Mouse (Mus musculus): ENCODE data around the gene Riox1. TPM values are rescaled to one million over a fixed set of nuclear protein-coding genes. Genes with fewer than 3 reads are reported as not detected.
"Not testable (repeated sequence)": the region's sequence is repeated elsewhere in the genome, so short reads cannot be mapped to it uniquely, and the experiment has no call there.

The Riox1 gene
- polyA plus RNA-seq, 1 experiment from 2014 or later = 14.2 TPM

- Histone ChIP-seq H3K9me3 (no peaks in the 10 kb centered on the region), H3K4me2 (no peak overlapping the region), H3K4me3 (no peak overlapping the region), H3K27me3 (no peaks in the 10 kb centered on the region), H3K36me3 (no peaks in the 10 kb centered on the region), H3K27ac (0 out of 2 replicates have a peak overlapping the region, but pooled peaks have one; percentile 1), H3K4me1 (peaks cover 32% of the 10 kb centered on the region), H3K9ac (no peak overlapping the region)
- no peak for ATAC-seq (ENCODE audit: borderline replicate concordance, extremely low read depth, low FRiP score, low TSS enrichment)
- WGBS = 34% methylated on average over 2 of the region's 2 CpGs
These were observed 24.3 kb upstream of the Riox1 start for GRCm38 (mm10) chr12:83926061-83926460.

- Histone ChIP-seq H3K27me3 (no peaks in the 10 kb centered on the region), H3K27ac (no peak overlapping the region; the same call in 1 of the 2 replicates), H3K9me3 (no peaks in the 10 kb centered on the region), H3K4me1 (peaks cover 30% of the 10 kb centered on the region), H3K4me2 (no peak overlapping the region), H3K9ac (no peak overlapping the region), H3K36me3 (no peaks in the 10 kb centered on the region), H3K4me3 (no peak overlapping the region)
- WGBS = 57% methylated on average over 4 of the region's 4 CpGs
- ATAC-seq (ENCODE audit: borderline replicate concordance, extremely low read depth, low FRiP score, low TSS enrichment) = no peak
These were observed 22.7 kb upstream of the Riox1 start for GRCm38 (mm10) chr12:83927747-83928146.

DNA sequence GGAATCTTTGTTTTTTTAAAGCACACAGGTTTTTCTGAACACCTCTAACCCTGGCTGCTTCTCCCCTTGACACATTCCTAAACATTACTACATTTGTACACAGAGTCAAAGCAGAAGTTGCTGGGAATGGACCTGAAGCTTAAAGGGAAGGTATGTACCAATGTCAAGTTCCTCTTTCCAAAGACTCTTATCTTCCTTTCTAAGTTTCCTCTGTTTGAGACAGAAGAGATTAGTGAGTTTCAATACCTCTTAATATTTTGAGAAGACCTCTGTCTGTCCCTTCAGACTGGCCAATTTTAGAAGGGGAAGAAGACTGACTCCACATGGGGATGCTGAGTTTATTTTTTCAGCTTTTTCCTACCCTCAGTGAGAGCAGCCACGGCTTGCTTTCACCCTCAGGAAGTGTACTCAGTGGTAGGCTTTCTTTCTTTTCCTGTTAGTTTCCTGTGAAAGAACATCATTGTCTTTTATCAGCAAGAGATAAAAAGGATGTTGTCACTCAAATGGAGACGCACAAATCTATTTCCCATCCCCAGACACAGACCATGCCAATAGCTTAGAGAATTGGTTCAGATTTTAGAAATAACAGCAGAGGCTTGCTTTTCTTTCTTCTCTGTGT lies 21.1 kb upstream of the Riox1 start:
- Histone ChIP-seq H3K36me3 (no peaks in the 10 kb centered on the region), H3K27me3 (no peaks in the 10 kb centered on the region), H3K4me1 (peaks cover 18% of the 10 kb centered on the region), H3K9ac (no peak overlapping the region), H3K4me3 (no peak overlapping the region), H3K27ac (no peak overlapping the region; the same call in 1 of the 2 replicates), H3K9me3 (peaks cover under 1% of the 10 kb centered on the region; the same call in 1 of the 2 replicates), H3K4me2 (no peak overlapping the region)
- no peak for ATAC-seq (ENCODE audit: borderline replicate concordance, extremely low read depth, low FRiP score, low TSS enrichment)
- WGBS = 20% methylated on average over 2 of the region's 2 CpGs

DNA sequence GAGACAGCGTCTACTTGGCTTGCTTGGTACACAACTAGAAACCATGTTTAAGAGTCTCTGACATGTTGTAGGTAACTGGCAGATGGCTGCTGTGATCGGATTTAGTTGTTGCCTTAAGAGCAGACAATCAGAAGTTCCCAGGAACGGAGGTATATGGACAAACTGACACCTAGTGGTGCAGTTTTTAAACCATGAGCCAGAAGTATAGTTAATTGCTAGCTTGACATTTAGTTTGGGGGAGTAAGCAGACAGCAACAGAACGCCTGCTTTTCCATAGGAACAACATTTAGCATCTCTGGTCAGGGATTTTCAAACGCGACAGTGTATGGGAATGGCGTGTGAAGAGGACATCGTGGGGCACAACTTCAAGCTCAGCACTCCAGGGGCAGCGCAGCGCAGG lies 12.8 kb upstream of the Riox1 start:
- ATAC-seq (ENCODE audit: borderline replicate concordance, extremely low read depth, low FRiP score, low TSS enrichment) = no peak
- H3K9me3 ChIP-seq = peaks cover 3% of the 10 kb centered on the region; the same call in 1 of the 2 replicates
- 53% methylated on average over 10 of the region's 10 CpGs for WGBS
- H3K27ac ChIP-seq = no peak overlapping the region
- H3K9ac ChIP-seq = no peak overlapping the region
- H3K4me1 ChIP-seq = no peaks in the 10 kb centered on the region
- no peak overlapping the region for H3K4me2 ChIP-seq
- H3K27me3 ChIP-seq = no peaks in the 10 kb centered on the region
- H3K36me3 ChIP-seq = no peaks in the 10 kb centered on the region
- no peak overlapping the region for H3K4me3 ChIP-seq

DNA sequence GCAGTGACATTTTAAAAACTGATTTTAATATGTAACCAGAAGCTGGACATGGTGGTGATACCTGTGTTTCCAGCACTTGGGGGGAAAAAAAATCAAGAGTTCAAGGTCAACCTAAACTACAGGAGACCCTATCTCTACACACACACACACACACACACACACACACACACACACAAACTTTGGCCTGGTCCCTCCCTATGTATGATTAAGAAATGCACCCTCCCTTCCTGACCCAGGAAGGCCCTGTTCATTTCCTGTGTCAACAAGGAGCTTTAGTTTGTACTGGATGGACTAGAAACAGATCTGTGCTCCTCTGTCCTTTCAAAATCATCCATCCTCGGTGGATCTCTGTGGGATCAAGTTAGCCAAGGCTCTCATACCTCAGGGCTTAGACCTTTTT lies 11.8 kb upstream of the Riox1 start:
- not testable (repeated sequence) for H3K27me3 ChIP-seq; ATAC-seq (ENCODE audit: borderline replicate concordance, extremely low read depth, low FRiP score, low TSS enrichment); H3K36me3 ChIP-seq; H3K9me3 ChIP-seq; H3K4me2 ChIP-seq; H3K4me1 ChIP-seq; H3K27ac ChIP-seq; H3K4me3 ChIP-seq; H3K9ac ChIP-seq
- 48% methylated on average over 1 of the region's 1 CpGs for WGBS

DNA sequence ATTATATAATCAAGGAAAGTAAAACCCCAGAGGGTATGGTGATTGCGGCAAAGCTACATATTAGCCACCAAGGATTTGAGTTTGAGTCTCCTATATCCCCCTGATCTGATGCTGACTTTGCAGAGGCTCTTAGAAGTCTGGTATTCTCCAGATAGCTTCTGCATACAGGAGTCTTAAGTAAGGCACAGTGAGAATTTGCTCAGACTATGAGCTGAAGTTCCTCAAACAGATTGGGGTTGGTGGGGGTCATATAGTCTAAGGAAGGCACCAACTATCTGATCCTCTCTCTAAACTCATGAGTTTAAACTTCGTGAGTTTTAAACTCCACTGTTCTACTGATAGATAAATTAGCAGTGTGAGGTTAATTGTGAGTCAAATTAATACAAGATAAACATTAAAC lies 11.1 kb upstream of the Riox1 start:
- Histone ChIP-seq H3K4me3 (no peak overlapping the region), H3K9ac (no peak overlapping the region), H3K4me2 (no peak overlapping the region), H3K4me1 (no peaks in the 10 kb centered on the region), H3K9me3 (peaks cover 2% of the 10 kb centered on the region; the same call in 1 of the 2 replicates), H3K27me3 (no peaks in the 10 kb centered on the region), H3K36me3 (no peaks in the 10 kb centered on the region), H3K27ac (no peak overlapping the region)
- ATAC-seq (ENCODE audit: borderline replicate concordance, extremely low read depth, low FRiP score, low TSS enrichment) = no peak
- 82% methylated on average over 2 of the region's 2 CpGs for WGBS

DNA sequence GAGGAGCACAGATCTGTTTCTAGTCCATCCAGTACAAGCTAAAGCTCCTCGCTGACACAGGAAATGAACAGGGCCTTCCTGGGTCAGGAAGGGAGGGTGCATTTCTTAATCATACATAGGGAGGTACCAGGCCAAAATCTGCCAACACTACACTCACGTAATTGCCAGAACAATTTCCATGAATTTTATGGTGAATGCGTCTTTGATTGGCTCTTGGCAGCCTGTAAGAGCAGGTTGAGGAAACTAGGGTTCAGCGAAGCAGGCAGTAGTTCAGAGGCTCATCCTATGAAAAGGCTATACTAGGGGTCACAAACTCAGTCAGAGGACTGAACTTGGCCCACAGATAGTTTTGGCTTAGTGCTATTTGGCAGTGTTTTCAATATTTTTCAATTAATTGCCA lies 10.4 kb upstream of the Riox1 start:
- Histone ChIP-seq H3K27ac (no peak overlapping the region), H3K4me2 (no peak overlapping the region), H3K27me3 (no peaks in the 10 kb centered on the region), H3K9me3 (no peaks in the 10 kb centered on the region), H3K36me3 (no peaks in the 10 kb centered on the region), H3K4me3 (no peak overlapping the region), H3K4me1 (no peaks in the 10 kb centered on the region), H3K9ac (no peak overlapping the region)
- WGBS = 63% methylated on average over 4 of the region's 4 CpGs
- no peak for ATAC-seq (ENCODE audit: borderline replicate concordance, extremely low read depth, low FRiP score, low TSS enrichment)

- no peaks in the 10 kb centered on the region for H3K4me1 ChIP-seq
- no peaks in the 10 kb centered on the region for H3K36me3 ChIP-seq
- H3K9me3 ChIP-seq = no peaks in the 10 kb centered on the region
- H3K27me3 ChIP-seq = no peaks in the 10 kb centered on the region
- no peak overlapping the region for H3K9ac ChIP-seq
- no peak overlapping the region for H3K4me3 ChIP-seq
- H3K27ac ChIP-seq = no peak overlapping the region
- WGBS = 64% methylated on average over 3 of the region's 3 CpGs
- no peak for ATAC-seq (ENCODE audit: borderline replicate concordance, extremely low read depth, low FRiP score, low TSS enrichment)
- no peak overlapping the region for H3K4me2 ChIP-seq
These were observed 8.5 kb upstream of the Riox1 start for GRCm38 (mm10) chr12:83941938-83942337.

DNA sequence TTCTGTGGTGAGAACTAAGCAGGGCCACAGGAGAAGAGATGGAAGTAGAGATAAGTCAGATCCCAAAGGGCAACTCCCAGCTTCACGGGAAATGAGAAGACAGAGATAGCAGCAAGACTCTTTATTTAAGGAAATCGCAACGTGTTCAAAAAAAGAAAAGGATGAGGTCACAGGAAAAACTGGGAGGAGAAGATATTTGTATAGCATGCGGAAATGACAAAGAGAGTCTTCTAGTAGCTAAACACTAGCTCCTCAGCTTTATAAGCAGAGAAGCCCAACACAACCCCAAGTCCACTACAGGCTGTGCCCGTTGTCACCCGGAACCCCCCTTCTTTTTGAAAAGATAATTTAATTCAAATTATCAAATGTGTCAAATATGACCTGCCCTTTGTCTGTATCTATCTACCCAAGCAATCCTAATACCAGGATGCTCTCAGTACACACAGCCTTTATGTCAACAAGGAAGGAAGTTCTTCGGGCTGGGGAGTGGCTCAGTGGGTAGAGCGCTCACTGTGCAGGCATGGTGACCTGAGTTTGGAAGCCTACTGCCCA lies 3.1 kb upstream of the Riox1 start:
- Histone ChIP-seq H3K36me3 (no peaks in the 10 kb centered on the region), H3K27me3 (no peaks in the 10 kb centered on the region), H3K9ac (no peak overlapping the region), H3K4me2 (no peak overlapping the region), H3K4me1 (peaks cover 16% of the 10 kb centered on the region), H3K9me3 (no peaks in the 10 kb centered on the region), H3K27ac (0 out of 2 replicates have a peak overlapping the region, but pooled peaks have one; percentile 44), H3K4me3 (no peak overlapping the region)
- no peak for ATAC-seq (ENCODE audit: borderline replicate concordance, extremely low read depth, low FRiP score, low TSS enrichment)
- 66% methylated on average over 8 of the region's 8 CpGs for WGBS

DNA sequence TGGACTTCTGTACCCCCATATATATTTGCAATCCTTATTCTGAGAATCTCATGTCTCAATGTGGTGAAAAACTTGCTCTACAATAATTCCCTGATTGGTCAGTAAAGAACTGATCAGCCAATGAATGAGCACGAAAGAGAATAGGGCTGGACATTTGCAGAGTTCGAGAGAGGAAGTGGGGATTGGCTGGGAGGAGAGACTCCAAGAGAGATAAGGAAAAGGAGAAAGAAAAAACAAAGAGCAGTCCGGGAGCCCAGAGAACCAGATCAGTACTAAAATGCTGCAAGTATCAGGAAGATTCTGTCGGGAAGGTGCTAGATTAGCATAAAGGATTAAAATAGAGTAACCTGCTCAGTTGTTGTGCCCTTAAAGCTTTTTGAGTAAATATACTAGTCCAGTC lies 1.4 kb upstream of the Riox1 start:
- Histone ChIP-seq H3K9ac (no peak overlapping the region), H3K27ac (no peak overlapping the region), H3K4me1 (peaks cover 31% of the 10 kb centered on the region), H3K27me3 (no peaks in the 10 kb centered on the region), H3K36me3 (0 out of 2 replicates have a peak, but pooled peaks cover 3% of the 10 kb centered on the region), H3K4me3 (no peak overlapping the region), H3K4me2 (no peak overlapping the region), H3K9me3 (no peaks in the 10 kb centered on the region)
- WGBS = 53% methylated on average over 4 of the region's 4 CpGs
- no peak for ATAC-seq (ENCODE audit: borderline replicate concordance, extremely low read depth, low FRiP score, low TSS enrichment)

GRCm38 (mm10) chr12:83949776-83950492 lies 474 bp upstream of the Riox1 start:
- Histone ChIP-seq H3K9me3 (no peaks in the 10 kb centered on the region), H3K27ac (peak overlapping the region; percentile 80), H3K27me3 (no peaks in the 10 kb centered on the region), H3K4me3 (peak overlapping the region; percentile 81), H3K4me1 (peaks cover 31% of the 10 kb centered on the region), H3K9ac (peak overlapping the region; percentile 77), H3K4me2 (peak overlapping the region; percentile 96), H3K36me3 (0 out of 2 replicates have a peak, but pooled peaks cover 3% of the 10 kb centered on the region)
- no peak for ATAC-seq (ENCODE audit: borderline replicate concordance, extremely low read depth, low FRiP score, low TSS enrichment)
- 26% methylated on average over 11 of the region's 11 CpGs for WGBS
